In the genomic region with DNA sequence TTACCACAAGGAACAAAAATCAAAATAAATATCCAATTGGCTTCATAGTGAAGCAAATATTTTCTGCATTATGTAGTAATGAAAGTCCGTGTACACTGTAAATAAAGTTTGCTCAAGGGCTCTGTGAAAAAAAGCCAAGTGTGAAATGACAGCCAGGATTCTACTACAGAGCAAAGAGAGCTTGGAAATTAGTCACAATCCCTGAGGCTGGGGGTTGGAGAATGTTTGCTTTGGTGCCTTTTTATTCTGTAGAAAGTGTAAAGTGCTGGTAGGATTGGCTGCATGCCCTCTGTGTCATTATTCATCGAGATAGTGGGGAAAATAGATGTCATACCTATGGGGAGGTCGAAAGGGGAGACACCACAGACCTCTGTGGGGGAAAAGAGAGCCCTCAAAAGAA, we compare ENCODE assay signal across 14 mouse cellular contexts.
DNase-seq lines count a peak whose midpoint lies in the region; ATAC-seq and TF ChIP-seq lines count a peak whose summit lies in the region.
"Had no signal": no experiment of that assay in that cellular context is flagged by ENCODE, and none has a peak within 500 bp of the region (broad histone marks: within the 10 kb centered on the region; RNA-seq: fewer than 3 reads in every experiment).

No protein-coding gene starts in this region.

- WGBS in intestine, embryonic 15.5 days, result 38% methylated on average over 3 of the region's 3 CpGs
- 55% methylated on average over 3 of the region's 3 CpGs for WGBS in midbrain, embryonic 16.5 days

- peaks cover 13% of the 10 kb centered on the region for H3K4me1 ChIP-seq in embryonic fibroblast, embryonic 13.5 days (ENCODE audit: control insufficient read depth, insufficient read depth, low read length)
- H3K4me1 ChIP-seq in intestine, embryonic 15.5 days (replicated peaks), result 0 out of 2 replicates have a peak, but pooled peaks cover 6% of the 10 kb centered on the region
- peaks cover 3% of the 10 kb centered on the region; the same call in 1 of the 2 replicates for H3K4me1 ChIP-seq in midbrain, embryonic 16.5 days (ENCODE audit: control insufficient read depth, insufficient read depth, low read length)
- H3K4me1 ChIP-seq: heart, embryonic 15.5 days had no signal

- no peak for ATAC-seq in intestine, embryonic 15.5 days
- ATAC-seq in midbrain, embryonic 16.5 days, result no peak
- ATAC-seq: activated CD4-positive, CD25-positive, alpha-beta regulatory T cell, adult 4 months had no signal

- DNase-seq in gastrocnemius, adult 18-20 months (ENCODE audit: low spot score), result peak; percentile 25
- DNase-seq in gastrocnemius, adult 8-10 months (ENCODE audit: low spot score in 2 of 2), result no peak
- peak; percentile 77 for DNase-seq in adipocyte (ENCODE audit: low spot score)
- peak; percentile 58 for DNase-seq in skeletal muscle tissue, adult 2 months (ENCODE audit: low read depth, low spot score)
- DNase-seq: cerebellum, adult 9-11 months; kidney, adult 18-20 months had no signal

- no peak overlapping the region for H3K4me3 ChIP-seq in embryonic fibroblast, embryonic 13.5 days (ENCODE audit: insufficient read depth, low read length)
- H3K4me3 ChIP-seq in intestine, embryonic 15.5 days (replicated peaks), result no peak overlapping the region
- no peak overlapping the region for H3K4me3 ChIP-seq in midbrain, embryonic 16.5 days (ENCODE audit: low read depth, low read length)
- H3K4me3 ChIP-seq: heart, embryonic 15.5 days; neural tube, embryonic 13.5 days had no signal

- no peak overlapping the region for H3K9ac ChIP-seq in intestine, embryonic 15.5 days
- no peak overlapping the region for H3K9ac ChIP-seq in midbrain, embryonic 16.5 days (ENCODE audit: low read depth, low read length)
- H3K9ac ChIP-seq: heart, embryonic 15.5 days; hindbrain, embryonic 14.5 days; neural tube, embryonic 13.5 days had no signal

- H3K27ac ChIP-seq in embryonic fibroblast, embryonic 13.5 days (ENCODE audit: insufficient read depth, low read length), result peak overlapping the region; percentile 80
- no peak overlapping the region for H3K27ac ChIP-seq in intestine, embryonic 15.5 days
- H3K27ac ChIP-seq in midbrain, embryonic 16.5 days (ENCODE audit: low read length), result no peak overlapping the region
- H3K27ac ChIP-seq: heart, embryonic 15.5 days; hindbrain, embryonic 14.5 days; neural tube, embryonic 13.5 days had no signal

- no peaks in the 10 kb centered on the region for H3K36me3 ChIP-seq in intestine, embryonic 15.5 days
- no peaks in the 10 kb centered on the region for H3K36me3 ChIP-seq in midbrain, embryonic 16.5 days (ENCODE audit: control insufficient read depth, insufficient read depth, low read length)
- H3K36me3 ChIP-seq: heart, embryonic 15.5 days; neural tube, embryonic 13.5 days had no signal

- no peaks in the 10 kb centered on the region for H3K9me3 ChIP-seq in intestine, embryonic 15.5 days
- no peaks in the 10 kb centered on the region for H3K9me3 ChIP-seq in midbrain, embryonic 16.5 days (replicated peaks; ENCODE audit: control insufficient read depth, low read length, poor library complexity, severe bottlenecking)
- H3K9me3 ChIP-seq: heart, embryonic 15.5 days; neural tube, embryonic 13.5 days had no signal

- H3K27me3 ChIP-seq in intestine, embryonic 15.5 days (replicated peaks), result no peaks in the 10 kb centered on the region
- H3K27me3 ChIP-seq in midbrain, embryonic 16.5 days (ENCODE audit: control insufficient read depth, insufficient read depth, low read depth, low read length), result no peaks in the 10 kb centered on the region
- H3K27me3 ChIP-seq: heart, embryonic 15.5 days; neural tube, embryonic 13.5 days had no signal

- TF ChIP-seq CTCF in embryonic fibroblast, embryonic 13.5 days (IDR thresholded peaks at IDR 0.05; ENCODE audit: borderline replicate concordance, insufficient read depth, low read length), result no peak

- H3K4me2 ChIP-seq in intestine, embryonic 15.5 days (replicated peaks), result no peak overlapping the region
- no peak overlapping the region for H3K4me2 ChIP-seq in midbrain, embryonic 16.5 days (ENCODE audit: low read length)
- H3K4me2 ChIP-seq: heart, embryonic 15.5 days; hindbrain, embryonic 14.5 days; liver, embryonic 11.5 days; neural tube, embryonic 13.5 days had no signal

- TF ChIP-seq POLR2A in embryonic fibroblast, embryonic 13.5 days (IDR thresholded peaks at IDR 0.05; ENCODE audit: low read depth, low read length), result no peak

Comparison
In these comparisons a context has a peak if more than half of its experiments do, and no peak if none do; other contexts are left out.
1. DNase-seq: peak in gastrocnemius, adult 18-20 months (single experiment), adipocyte (single experiment) and skeletal muscle tissue, adult 2 months (single experiment); none in gastrocnemius, adult 8-10 months (0 of 2).